Mouse (Mus musculus): ENCODE measurements around the gene Ddb2.
A peak's percentile ranks its signal among the peaks of the same experiment; 100 is the strongest.
"Not testable (repeated sequence)": the region's sequence is repeated elsewhere in the genome, so short reads cannot be mapped to it uniquely, and the experiment has no call there.

The Ddb2 gene

DNA sequence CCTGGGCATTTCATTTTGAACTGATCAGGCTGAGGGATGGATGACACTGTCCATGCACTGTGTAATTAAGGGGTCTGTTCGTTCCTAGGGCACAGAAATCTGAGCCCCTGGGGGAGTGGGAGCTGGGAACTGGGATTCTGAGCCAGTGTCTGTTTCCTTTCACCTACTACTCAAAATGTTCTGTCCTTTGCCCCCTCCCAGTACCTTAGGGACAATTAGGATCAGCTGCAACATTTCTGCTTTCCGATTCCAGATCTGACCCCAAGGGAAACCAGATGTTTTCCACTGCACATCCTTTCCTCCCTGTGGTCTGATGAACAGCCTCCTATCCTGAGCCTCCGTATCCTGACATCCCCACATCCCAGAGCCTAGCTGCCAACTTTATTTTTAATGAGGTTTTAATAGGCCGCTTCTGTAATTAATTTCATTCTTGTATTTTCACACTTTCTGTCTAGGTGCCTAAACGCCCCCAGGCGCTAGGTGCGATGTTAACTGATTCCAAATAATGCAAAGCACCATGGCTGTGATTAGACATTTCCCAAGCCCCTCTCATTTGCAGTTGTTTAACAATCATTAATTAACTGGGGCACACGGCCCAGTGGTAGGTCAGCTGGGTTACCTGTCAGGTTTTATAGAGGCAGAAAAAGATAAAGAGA, 18.1 kb upstream of the Ddb2 start:
- DNase-seq: no peak

DNA sequence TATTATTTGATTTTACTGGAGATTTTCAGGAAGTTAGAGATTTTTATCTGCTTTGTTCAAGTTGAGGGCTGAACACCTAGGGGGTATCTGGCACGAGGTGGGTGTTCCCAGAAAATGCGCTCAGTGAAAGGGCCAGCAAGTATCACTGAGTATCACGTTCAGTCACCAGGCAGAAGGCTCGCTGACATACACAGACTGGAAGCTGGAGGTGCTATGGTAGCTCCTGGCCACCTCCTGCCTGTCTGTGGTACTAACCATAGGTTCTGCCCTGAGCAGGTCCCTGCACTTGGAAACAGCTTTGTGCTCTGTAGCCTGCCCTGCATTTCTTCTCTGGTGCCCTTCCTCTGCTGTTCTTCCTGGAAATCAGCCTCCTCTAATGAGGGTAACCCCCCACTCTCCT, 15.7 kb upstream of the Ddb2 start:
- no peak for DNase-seq

DNA sequence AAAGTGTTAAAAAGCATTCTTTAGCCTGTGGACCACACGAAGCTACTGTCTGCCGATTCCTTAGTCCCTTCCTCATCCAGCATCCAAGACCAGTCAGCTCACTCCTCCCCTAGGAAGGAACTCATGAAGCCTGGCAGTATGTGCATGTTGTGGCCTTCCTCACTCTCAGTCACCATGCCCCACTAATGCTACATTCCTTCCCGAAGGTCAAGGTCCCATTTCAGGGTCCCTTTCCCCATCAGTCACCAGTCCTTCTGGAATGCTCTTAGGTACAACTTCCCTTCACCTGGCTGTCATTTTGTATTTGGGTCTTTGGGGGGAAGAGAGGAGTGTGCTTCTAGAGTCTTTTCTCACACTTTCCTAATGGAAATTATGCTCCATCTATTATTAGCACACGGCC, 15.2 kb upstream of the Ddb2 start:
- no peak for DNase-seq

DNA sequence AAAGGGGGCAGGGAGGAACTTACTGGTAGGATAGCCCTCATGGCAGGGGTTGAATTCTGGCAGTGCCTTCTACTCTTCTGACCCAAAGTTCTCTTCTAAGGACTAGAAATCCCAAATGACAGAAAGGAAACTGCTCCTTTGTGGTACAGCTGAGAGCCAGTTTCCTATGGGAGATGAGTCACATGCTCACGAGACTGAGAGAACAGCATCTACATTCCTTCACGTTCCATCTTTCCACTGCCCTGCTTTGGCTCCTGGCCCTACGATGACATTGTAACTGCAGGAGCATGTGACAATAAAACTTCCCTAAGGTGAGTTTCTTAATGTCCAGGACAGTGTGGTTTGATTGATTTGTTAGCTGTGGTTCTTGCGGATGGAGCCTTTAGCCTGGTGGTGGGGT, 11.6 kb upstream of the Ddb2 start:
- DNase-seq: no peak

DNA sequence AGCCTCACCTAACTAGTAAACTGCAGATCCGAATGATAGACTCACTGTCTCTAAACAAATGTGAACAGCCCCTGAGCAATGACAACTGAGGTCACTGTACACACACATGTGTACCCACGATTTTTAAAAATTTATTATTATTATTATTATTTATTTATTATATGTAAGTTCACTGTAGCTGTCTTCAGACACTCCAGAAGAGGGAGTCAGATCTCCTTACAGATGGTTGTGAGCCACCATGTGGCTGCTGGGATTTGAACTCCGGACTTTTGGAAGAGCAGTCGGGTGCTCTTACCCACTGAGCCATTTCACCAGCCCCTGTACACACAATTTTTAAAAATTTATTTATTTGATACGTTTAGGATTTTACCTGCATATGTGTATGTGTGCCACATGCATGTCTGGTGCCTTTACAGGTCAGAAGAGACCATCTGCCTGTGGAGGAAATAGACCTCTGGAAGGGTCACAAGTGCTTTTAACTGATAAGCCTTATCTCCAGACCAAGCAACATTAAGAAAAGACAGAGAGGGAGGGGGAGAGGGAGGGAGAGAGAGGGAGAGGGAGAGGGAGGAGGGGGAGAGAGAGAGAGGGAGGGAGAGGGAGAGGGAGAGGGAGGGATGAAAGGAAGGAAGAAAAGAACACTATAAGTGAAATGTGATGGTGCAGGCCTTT, 7.9 kb upstream of the Ddb2 start:
- no peak for DNase-seq

DNA sequence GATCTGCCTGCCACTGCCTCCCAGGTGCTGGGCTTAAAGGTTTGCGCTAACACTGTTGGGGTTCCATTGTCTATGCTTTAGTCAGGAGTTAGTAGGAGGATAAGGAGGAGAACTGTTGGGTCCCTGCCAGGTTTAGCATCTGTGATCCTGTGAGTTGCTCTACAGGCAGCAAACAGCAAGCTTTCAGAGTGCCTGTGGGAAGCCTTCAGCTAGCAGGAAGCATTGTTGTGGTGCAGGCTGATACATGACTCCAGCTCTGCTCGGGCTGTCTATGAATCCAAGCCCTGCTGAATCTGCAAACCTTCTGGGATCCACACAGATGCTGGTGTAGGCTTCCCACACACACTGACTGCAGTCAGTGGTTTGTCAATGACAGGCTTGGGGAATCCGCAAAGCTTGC, 6.6 kb upstream of the Ddb2 start:
- DNase-seq: no peak

DNA sequence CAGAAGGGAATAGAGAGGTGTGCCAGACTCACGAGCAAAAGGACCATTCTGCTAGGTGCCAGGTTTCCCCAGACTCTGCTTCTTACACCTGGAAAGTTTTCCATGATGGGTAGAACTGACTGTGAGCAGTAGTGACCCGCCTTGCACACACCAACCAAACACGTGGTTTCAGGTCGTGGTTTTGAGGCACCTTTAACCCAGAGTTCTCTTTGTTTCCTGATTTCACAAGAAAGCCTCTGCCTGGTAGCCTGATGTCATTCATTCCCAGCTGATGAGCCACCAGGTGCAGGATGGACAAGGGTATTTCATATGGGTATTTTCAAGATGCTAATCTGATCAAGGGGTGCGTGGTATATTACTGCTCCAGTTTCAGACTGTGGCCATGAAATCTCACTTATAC, 5.8 kb upstream of the Ddb2 start:
- DNase-seq: no peak

DNA sequence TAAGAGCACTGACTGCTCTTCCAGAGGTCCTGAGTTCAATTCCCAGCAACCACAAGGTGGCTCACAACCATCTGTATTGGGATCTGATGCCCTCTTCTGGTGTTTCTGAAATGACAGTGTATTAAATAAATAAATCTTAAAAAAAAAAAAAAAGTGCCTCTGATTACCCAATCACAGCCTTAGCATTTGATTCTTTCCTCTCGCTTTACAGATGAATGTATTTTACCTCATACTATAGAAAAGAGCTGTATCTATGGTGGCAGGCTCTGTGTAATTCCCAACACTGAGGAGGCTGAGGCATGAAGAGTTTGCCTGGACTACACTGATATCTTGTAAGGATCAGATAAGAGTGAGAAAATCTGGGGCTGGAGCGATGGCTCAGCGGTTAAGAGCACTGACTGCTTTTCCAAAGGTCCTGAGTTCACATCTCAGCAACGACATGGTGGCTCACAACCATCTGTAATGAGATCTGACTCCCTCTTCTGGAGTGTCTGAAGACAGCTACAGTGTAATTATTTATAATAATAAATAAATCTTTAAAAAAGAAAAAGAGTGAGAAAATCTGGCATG, 814 bp upstream of the Ddb2 start:
- not testable (repeated sequence) for DNase-seq

DNA sequence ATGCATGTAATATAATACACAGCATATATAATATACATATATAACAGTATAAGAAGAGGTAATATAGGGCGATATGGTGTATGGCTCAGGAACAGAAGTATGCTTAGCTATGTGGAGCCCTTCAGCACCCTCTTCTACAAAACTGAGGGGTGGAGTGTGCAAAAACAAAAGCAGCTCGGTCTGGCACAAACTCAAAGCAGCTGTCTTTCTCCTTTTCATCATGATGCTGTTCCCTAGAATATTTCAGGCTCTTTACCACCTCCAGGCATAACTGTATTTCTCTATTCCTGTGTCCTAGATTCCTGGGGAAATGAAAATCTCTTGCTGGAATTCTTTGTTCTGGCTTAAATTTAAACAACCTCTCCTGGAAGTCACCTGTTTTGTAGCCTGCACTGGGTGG, 7.0 kb downstream of the Ddb2 start:
- DNase-seq: no peak

DNA sequence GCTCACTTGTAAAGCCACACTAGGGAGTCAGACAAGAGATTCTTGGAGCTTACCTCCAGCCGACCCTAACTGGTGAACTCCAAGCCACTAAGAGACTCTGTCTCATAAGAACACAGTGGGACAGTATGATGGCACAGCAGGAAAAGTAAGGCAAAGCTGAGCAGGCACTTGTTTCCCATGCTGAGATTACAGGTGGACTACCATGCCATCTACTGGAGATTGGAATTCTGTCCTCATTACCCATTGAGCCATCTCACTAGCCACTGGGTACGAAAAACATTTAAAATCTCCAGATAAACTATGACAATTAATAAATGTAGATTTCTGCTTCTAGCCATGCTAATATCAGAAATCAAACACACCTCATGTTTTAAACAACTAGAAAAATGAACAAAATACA, 13.2 kb downstream of the Ddb2 start:
- no peak for DNase-seq

DNA sequence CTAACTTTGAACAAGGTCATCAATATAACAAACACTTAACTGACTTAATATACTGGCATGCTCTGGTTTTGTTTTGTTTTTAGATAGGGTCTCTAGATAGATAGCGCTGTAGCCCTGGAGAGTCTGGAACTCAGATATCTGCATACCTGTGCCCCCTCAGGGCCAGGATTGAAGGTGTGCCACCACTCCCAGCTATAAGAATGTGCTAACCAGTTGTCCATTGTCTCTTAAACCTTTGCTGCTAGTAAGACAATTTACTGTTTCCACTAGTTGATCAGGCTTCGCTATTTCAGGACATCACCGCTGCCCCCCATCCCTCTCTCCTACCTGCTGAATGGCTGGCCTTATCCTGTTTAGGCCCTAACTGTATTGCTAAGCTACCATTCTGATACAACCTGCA, 16.3 kb downstream of the Ddb2 start:
- no peak for DNase-seq

DNA sequence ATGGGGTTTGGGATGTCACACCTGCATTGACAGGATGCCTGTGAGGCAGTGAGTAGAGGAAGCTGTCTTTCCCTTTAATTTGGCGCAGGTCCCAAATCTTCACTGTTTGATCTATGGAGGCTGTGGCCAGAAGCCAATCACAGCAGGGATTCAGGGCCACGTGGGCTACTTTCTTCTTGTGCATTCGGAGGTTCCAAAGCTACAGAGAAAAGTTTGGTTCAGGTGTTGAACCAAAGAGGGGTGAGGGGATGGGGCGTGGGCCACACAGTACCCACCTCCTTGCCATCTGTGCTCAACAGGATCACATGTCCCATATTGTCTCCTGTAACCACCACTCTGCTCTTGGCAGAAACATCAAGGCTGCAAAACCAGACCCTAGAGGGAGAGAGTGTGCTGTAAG, 19.8 kb downstream of the Ddb2 start:
- no peak for DNase-seq

DNA sequence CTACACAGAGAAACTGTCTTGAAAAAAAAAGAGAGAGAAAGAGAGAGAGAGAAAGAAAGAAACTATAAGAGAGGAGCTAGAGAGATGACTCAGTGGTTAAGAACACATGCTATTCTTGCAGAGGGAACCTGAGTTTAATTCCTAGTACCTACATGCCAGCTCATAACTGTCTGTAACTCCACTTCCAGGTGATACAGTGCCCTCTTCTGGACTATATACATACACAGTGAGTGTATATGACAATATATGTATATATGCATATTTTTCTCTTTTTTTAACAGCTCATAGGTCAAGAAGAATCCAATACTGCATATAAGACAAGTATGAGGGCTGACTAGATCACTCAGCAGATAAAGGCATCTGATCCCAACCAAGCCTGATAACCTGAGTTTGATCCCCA, 23.5 kb downstream of the Ddb2 start:
- no peak for DNase-seq

DNA sequence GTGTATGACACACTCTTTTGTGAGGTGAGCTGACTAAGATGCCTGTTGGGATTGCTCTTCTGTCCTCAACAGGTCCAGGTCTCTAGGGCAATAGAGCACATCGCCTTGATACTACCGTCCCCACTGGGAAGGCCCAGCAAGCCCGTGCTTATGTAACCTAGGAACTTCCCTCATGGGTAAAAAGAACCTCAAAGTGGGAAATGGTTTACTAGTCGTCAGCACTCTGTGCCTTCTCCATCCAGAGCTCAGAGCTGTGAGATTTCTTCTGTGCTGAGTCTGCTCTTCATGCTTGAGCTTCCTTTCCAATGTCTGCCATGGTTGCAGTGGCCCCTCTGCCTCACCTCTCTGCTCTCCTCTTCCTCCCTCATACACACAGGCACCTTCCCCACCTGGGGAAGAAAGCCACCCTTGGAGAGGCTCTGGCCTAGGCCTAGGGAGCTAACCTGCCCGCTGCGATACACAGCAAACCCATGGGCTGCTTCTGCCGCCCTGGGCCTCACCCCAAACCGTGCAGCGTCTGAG, 30.5 kb downstream of the Ddb2 start:
- no peak for DNase-seq

DNA sequence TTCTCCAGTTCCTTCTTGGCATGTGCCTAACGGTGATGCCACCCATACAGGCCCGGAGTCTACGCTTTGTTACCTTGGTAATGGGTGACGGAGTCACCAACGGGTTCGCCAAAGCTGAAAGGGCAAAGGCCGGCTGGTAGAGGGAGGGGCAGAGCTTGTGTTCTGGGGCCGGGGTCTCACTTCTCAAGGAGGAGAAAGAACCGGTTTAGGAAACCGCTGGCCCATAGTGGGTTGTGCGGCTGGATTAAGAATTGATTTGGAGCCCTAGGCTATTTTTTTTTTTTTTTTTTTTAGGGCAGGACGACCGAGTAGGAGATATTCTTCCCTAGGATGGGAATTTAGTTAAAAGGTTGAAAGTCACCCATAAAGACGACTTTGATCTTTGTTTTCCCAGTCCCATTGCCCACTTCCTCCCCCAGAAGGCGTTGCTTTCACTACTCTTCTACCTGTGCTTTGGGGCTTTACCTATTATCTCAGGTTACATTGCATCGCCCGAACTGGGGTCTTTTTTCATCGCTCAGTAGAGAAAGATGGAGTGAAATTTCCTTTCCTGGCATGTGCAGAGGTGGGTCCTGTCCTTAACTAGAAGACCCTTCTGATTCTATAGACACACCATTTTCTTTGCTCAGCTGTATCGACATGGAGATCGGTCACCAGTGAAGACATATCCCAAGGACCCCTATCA, 33.7 kb downstream of the Ddb2 start:
- no peak for DNase-seq

DNA sequence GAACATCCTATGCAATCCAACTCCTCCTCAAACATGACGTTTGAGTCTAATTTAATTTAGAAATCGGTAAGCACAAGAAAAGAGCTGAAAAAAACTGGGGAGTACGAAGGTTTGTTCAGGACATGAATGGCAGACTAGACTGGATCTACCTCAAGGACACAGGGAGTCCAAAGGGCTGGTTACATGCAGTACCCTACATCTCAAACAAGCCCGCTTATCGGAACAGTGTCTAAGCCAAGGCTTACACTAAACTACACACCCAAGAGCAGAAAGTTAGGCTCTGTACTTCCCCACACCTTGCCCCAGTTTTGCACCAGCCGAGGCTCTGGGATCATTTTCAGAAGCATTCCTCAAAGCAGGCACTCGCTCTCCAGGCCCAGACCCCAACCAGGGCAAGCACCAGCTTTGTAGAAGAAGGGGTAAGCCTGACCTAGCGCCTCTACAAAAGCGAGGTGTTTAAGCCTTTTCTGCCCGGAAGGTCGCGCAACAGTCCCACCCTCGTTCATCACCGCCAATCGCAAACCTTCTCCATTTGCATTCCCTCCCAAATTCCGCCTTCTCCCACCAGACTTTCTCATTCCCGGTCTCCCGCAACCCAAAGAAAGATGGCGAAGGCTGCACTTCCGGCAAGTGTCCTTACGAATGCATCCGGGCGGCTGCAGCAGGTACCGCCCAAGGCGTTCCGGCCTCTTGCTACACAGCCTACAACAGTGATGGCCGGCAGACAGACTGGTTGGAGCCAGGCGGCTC, 34.4 kb downstream of the Ddb2 start, which contains the start of the genes Nr1h3 and Acp2:
TSS of gene Nr1h3 (minus strand) at position 613 of the 750 bp plus-strand sequence.
TSS of gene Acp2 (plus strand) at position 664 of the 750 bp plus-strand sequence.
- peak; percentile 95 for DNase-seq

DNA sequence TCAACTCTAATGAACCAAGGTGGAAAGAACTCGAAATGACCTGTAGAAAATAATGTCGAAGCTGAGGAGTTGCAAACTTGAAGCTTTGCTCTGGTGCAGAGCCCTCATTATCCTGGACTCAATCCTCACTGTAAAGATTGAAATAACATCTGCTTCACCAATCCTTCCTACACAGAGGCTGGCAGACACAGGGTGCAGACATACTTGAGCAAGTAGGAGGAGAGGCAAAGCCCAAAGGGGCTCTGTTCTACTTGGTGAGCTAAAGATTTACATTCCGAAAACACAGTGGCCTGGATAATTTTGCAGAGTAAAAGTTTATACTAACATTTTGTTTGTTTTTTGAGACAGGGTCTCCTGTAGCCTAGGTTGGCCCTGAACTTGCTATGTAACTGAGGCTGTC, 37.9 kb downstream of the Ddb2 start:
- DNase-seq: no peak

DNA sequence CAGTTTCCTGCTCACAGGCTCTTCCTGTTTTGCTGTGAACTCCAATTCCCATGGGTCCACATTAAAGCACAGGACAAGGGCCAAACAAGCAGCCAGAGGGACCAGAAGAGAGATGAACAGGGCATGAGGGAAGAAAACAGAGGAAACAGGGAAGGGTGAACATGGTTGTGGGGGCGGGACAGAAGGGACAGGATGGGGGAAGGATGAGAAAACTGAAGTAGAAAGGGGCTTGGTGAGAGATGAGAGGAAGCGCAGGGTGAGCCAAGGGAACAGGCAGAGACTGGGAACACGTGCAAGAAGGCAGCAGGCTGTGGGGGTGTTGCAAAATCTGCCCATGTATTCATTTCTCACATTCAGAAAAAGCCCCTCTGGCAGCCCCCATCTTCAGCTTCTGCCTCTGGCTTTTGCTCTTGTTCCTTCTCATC, 40.2 kb downstream of the Ddb2 start:
- DNase-seq: peak; percentile 73

DNA sequence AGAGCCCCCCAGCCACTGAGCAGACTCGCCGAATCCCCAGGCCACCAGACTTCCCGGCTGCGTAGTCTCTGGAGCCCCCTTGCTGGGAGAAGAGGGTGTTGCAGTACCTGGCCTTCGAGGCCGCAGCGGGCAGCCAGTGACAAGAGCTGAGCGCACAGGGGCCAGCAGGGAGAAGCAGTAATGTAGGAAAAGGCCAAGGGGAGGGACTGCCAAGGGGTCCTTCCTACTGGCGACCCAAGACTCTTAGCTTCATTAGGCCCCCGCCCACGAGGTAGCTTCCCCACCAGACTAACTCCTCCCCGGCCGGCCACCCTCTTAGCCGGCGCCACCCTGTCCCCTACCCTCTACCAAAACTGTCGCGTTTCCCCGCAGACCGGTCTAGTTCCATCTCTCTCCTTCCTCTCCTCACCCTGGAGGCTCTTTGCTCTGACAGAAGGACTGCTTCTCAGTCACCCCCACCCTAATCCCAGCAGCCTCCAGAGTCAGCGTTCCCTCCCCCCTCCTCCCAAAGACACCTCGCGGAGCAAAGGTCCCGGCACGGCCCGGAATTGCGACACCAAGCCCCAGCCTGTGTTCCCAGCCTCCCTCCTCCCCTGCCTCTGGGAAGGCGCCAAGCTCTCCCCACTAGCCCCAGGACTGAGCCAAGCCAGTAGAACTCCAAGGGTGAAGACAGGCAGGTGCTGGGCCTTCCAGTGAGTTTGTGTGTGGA, 42.0 kb downstream of the Ddb2 start:
- DNase-seq: peak; percentile 93

DNA sequence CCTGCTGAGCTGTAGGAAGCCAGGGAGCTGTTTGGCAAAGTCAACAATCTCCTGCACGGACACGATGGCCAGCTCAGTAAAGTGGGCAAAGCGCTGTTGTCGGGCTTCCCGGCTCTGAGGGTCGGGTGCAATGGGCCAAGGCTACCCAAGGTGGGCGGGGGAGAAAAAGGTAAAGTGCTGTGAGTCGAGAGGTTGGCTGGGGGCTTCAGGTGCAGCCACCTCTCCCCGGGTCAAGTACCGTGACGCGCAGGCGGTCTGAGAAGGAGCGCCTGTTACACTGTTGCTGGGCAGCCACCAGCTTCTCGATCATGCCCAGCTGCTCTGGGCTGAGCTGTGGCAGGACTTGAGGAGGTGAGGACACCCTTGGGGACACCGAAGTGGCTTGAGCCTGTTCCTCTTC, 46.3 kb downstream of the Ddb2 start:
- no peak for DNase-seq

DNA sequence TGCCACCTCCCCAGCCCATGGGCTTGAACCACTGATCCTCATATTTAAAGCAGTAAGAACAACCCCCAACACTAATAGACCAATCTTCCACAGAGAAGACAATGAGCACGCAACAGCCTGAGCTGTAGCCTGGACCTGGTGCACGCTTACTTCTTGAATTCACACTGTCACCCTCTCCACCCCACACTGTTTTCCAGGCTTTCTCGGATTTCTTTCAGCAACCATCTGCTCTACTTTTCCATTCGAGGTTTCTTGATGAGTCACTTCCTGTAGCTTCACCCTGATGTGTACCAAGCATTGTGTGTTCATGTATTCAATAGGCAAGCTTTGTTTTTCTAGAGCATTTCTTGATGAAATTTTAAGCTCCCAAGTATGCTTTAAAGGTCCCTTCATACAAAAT, 49.4 kb downstream of the Ddb2 start:
- DNase-seq: no peak

DNA sequence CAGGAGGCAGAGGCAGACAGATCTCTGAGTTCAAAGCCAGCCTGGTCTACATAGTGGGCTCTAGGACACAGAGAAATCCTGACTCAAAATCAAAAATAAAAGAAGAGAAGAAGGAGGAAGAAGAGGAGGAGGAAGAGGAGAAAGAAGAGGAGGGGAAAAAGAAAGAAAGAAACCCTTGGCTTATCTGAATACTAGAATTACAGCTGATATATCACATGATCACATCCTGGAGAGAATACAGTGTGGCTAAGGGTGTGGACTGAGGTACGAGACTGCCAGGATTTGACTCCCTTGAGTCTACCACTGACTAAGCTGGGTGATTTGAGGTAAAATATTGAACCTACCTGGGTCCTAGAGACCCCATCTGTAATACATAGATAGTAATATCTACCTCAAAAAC, 50.6 kb downstream of the Ddb2 start:
- no peak for DNase-seq
